Mouse (Mus musculus) kidney, adult 18-20 months (tissue): ENCODE results near the gene Pnpla8.
A peak's percentile ranks its signal among the peaks of the same experiment; 100 is the strongest.
"Not testable (repeated sequence)": the region's sequence is repeated elsewhere in the genome, so short reads cannot be mapped to it uniquely, and the experiment has no call there.

Experiments
- DNase-seq: peaks from one replicate; pipeline ENCODE4 v3.0.0; 2021

Pnpla8 gene

DNA sequence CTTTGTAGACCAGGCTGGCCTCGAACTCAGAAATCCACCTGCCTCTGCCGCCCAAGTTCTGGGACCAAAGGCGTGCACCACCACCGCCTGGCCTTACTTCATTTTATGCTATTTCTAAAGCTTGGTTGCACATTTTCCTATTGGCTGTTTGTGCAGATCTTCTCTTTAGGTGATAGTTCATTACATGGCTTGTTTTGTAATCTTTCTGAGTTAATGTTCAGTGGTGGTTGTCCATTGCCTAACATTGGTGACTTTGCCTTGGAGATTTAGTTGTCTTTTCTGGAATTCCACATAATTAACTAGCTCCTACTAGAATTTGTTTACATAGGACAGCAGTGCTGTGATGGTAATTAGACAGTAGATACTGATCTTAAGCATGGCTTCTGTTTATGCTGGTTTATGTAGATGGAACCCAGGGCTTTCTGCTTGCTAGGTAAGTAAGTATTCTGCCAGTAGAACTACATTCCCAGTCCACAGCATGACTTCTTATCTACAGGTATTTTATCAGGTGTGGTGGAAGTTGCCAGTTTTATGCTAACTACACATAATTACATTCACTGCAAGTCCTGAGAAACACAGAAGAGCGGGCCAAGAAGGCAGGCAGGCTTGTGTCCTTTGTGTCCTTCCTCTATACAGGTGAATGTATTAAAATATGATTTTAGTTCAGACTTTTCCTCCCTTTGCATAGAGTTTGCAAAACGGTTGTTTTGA lies 53.1 kb downstream of the Pnpla8 start:
- peak; percentile 18 for DNase-seq

DNA sequence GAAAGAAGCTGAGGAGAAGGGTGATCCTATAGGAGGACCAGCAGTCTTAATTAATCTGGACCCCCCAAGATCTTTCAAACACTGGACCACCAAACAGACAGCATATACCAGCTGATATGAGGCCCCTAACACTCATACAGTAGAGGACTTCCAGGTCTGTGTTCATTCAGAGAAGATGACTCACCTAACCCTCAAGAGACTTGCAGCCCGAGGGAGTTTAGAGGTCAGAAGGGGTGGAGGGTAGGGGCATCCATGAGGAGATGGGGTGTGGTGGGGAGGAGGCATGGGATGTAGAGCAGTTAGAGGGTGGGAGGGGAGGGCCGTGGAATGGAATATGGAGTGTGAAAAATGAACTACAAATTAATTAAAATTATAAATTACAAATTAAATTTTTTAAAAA lies 59.0 kb downstream of the Pnpla8 start:
- not testable (repeated sequence) for DNase-seq

DNA sequence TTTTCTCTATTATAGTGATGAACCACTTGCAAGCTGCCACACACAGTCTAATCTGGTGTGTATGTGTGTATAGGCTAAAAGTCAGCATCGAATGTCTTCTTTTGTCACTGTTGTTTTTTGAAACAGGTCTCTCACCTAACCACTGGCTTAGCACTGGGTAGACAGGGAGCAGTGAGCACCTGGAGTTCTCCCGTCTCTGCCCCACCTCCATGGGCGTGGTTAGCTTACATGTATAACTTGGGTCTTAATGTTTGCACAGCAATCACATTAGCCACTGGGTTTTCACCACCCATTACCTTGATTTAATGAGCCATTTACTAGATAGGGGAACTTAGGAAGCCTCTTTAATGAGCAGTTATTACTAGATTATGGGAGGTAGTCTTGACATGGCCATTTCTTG lies 60.4 kb downstream of the Pnpla8 start:
- DNase-seq: no peak

DNA sequence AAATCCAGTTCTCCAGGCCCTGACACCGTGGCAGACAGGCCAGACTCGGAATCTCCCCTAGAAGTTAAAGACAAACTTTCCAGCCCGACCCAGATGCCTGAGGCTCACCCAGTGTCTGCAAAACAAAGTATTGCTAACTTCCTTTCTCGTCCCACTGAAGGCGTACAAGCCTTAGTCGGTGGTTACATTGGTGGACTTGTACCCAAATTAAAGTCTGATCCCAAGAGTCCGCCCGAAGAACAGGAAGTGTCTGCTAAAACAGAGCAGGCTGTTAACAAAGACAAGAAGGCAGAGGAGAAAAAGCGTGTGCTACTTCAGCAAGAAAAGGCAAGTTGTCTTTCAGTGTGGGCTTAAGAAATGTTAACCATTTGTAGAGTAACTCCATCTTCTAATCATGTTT lies 62.2 kb downstream of the Pnpla8 start:
- DNase-seq: no peak

DNA sequence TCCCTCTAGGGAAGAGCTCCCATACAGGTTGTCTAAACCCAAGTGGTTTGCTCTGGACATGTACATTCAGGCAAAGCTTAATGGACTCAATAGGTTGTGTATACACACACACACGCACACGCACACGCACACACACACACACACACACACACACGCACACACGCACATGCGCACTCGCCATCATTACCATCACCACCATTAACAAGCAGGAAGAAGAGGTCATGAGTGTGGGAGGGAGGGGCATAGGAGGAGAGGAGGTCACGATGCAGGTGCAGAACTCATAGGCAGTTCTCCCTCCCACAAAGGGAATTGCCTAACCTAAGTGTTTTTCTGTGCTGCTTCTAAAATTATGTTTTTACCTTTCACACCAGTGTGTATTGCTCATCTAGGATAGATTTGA lies 65.8 kb downstream of the Pnpla8 start:
- no peak for DNase-seq

DNA sequence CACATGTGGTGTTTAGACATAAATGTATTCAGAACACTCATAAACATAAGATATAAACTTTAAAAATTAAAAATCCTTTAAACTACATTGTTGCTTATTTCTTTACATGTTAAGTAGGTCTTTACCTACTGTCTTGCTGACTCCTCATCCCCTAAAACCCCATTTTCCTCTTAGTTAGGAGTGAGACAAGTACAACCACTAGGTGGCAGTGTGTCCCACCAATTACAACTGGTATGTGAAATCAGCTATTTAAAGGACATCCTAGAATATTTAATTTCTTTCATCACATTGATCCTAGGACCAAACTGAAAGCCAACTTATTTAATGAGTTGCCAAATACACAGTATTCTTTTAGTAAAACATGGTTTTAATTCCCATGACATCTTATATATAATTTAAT lies 71.1 kb downstream of the Pnpla8 start:
- peak; percentile 59 for DNase-seq

DNA sequence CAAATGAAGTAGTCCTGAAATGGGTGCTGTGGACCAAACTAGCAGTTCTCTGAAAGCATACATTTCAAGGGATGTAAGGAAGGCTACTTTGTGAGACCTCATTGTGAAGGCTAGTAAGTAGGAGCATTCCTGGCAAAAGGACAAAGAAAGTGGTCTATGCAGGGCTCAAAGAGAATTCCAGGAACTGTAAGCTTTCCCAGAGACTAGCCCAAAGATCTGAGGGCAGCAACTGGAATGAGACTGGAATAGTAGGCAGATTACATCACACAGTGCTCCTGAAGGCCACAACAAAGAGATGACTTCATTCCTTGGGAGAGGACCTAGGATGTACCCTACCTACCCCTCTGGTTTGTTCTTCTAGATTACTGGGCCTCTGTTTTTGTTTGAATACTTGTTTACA lies 79.6 kb downstream of the Pnpla8 start:
- no peak for DNase-seq

DNA sequence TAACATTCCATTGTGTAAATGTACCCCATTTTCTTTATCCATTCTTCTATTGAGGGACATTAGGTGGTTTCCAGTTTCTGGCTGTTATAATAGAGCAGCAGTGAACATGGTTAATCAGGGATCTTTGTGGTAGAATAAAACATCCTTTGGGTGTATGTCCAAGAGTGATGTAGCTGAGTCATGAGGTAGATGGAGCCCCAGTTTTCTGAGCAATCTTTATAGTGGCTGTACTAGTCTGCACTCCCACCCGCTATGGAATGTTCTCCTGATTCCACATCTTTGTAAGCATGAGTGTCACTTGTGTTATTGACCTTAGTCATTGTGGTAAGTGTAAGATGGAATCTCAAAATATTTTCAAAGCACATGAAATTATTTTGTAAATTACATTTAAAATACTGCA lies 82.8 kb downstream of the Pnpla8 start:
- no peak for DNase-seq

DNA sequence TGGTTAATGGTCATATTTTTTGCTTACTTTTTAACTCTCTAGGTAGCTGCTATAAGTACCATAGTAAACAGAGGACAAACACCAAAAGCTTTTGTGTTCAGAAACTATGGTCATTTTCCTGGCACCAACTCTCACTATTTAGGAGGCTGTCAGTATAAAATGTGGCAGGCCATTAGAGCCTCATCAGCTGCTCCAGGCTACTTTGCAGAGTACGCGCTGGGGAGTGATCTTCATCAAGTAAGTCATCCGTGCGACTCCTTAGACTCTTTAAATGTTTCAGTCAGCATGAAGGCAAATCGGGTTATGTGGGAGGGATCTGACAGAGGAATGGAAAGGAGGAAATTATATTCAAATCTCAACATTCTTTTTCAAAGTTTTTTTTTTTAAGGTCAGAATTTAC lies 83.7 kb downstream of the Pnpla8 start:
- DNase-seq: no peak

DNA sequence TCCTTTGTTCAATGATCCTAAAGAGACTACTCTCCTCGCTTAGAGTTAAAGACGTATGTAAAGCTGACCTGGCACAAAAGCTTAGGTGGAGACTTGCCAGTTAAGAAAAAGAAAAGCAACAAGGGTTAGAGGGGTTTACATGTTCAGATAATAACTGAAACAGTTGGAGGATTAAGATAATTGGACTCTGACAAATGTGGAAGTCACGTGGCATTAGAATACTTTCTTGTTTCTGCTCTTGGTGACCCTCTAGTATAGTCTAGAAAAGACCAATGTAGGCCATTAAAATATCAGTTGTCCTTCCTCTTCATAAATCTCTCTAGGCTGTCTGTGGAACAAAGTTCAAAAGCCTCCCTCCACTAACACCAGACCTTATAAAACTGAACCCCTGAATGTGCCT lies 87.1 kb downstream of the Pnpla8 start:
- no peak for DNase-seq

DNA sequence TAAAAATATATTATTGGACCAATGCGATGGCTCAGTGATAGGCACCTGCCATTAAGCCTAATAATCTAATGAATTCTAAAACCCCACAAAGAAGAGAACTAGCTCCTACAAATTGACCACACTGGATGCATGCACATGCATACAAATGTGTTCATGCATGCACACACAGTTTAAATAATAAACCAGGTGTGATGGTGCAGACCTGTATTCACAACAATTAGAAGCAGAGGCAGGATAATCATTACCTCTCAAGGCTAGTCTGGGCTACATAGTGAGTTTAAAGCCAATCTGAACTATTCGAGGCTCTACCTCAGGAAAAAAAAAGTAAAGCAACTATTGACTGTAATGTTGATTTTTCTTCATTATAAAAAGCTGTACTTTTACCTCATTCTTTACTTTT lies 94.0 kb downstream of the Pnpla8 start:
- no peak for DNase-seq

DNA sequence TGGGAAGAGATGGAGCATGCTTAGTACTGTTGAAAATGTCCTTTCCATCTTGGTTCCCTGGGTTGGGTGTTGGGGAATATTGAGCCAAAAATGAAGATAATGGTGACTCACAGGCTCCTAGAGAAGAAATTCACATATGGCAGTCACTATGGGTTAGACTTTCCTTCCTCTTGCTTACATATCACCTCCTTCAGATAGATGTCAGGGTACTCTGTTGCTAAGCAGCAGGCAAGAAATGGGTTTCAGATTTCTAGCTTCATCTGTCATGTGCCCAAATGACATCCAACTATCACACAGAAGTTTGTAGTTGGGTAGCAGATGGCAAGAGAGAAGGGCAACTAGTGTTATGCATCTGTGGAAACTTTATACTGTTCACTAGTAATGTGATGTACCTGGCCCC lies 103.9 kb downstream of the Pnpla8 start:
- DNase-seq: no peak

DNA sequence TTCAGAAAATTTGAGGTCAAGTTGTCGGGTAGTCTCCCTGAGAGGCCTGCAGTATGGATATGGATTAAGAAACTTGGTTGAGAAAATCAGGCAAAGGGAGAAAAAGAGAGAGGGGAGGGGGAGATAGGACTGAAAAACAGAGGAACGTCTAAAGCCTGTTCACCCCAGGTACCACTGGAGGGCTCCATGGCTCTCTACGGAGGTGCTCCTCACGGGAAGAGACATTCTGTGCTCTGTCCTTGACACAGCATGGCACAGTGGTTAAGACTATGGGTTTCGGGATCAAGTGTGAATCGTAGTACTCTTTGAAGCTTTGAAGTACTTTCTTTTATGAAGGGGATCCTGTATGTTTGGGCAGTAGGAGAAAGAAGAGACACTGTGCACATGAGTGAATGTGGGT lies 106.3 kb downstream of the Pnpla8 start:
- no peak for DNase-seq

DNA sequence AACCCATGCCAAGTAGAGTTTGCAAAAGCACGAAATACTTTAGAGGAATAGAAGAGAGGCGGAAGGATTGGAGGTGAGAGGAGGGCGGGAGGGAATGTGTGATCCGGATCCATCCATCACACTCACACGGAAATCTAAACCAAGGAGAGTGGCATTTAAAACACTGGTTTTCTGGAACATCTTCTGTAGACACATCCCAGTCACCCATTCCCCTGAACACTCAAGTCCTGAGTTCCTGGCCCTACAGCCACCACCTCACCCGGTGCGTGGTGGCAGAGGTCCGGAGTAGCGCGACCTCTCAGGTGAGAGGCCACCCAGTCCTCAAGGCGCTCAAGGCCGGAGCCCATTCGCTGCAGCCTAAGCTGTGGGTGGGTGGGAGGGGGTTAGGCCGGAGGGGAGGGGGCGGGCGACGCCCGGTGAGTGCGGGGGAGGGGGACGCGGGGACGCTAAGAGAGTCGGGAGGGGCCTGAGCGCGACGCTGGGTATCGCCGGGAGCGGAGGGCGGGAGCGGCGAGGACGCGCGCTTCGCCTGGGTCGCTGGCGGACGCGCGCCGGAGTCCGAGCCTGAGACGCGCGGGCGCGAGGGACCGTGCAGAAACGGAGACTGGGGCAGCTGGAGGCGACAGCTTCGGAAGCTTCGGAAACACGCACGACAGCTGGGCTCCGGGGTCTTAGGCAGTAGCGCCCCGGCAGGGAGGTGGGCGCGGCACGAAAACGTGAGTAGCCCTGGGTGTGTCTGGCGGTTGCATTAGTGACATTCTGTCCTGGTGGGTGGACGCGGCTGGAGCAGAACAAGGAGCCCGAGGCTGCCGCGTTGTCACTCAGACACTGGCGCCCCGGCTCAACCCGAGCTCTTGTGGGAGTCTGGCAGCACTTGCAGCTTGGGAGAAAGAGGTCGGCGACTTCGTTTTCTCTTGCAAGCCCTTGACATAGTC lies 107.5 kb downstream of the Pnpla8 start, which contains the start of gene Nrcam:
Gene Nrcam (plus strand): TSS at position 505 of the 935 bp plus-strand sequence.
- DNase-seq: peak; percentile 42

DNA sequence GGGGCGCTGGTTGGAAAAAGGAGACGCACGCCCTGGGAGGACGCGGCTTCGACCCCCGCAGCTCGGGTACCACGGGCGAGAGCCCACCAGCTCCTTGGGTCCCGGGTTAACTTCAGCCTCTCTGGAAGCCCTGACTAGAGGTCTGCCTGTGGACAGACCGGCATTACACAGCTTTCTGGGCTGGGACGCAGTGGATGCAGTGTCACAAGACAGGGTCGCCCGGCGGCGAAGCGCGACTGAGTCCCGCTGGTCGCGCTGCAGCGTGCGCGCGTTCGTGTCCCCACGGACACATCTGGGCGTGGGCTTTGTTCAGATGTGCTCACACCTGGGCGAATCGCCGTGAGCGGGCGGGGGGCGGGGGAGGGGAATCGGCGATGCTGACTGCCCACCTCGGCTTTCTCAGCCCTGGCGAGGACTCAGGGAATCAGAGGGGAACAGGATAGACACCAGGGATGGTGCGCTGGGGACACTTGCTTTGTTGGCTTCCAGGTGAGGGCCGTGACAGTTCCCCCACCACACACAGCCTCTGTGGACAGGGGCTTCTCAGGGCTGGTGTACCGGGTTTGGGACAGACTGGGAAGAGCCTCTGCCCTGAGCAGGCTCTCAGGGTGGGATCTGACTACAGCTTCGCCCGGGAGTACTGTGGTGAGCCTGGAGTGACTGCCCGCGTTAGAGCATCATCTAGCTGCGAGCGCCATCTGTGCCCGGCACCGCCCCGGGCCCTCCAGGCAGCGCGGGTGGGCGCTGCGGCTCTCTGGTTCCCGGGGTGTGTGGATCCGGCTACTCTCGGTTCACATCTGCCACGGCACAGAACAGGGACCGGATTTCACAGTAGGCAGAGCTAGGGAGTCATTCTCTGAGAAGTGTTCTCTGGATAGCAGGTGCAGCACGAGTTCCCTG lies 108.4 kb downstream of the Pnpla8 start:
- DNase-seq: no peak

DNA sequence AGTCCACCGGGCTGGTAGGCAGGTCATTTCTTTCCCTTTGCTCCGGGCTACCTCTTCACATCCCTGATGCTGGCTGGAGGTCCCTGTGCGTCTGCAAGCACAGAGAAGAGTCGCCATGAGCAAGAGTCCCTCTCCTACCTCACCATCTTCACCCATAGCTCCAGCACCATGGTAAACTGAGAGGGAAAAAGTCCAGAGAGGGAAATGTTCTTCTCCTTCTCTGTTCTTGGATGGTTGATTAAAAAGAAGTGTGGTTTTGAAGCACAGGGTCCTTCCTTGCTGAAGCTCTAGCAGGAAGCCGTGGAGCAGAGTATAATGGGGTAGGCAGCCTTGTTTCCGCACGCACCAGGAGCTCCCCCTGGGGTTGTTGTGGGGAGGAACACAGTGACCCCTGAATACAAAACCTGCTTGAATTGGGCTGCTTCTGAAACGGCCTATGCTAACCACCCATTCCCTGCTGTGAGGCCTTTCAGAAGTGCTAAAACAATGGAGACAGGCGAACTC lies 109.1 kb downstream of the Pnpla8 start:
- no peak for DNase-seq

DNA sequence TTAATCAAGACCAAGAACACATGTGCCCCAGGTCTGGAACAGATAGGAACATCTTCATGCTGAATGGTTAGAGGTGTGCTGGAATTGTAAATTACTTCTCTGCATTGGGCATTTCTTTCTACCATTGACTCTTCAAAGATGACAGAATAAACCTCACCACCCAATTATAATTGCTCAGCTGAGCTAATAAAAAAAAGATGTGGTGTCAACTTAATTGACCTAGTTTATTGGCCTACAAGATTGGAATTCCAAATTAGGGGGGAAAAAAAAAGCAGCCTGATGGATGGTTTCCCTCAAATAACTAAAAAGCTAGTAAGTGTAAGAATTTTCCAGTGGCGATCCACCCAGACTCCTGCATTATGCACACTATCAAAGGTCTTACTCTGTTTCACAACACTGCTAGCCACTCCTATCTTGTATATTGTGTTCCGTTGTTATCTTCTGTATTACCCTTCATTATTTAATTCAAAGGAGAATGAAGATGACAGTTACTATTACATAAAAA lies 116.0 kb downstream of the Pnpla8 start:
- no peak for DNase-seq

DNA sequence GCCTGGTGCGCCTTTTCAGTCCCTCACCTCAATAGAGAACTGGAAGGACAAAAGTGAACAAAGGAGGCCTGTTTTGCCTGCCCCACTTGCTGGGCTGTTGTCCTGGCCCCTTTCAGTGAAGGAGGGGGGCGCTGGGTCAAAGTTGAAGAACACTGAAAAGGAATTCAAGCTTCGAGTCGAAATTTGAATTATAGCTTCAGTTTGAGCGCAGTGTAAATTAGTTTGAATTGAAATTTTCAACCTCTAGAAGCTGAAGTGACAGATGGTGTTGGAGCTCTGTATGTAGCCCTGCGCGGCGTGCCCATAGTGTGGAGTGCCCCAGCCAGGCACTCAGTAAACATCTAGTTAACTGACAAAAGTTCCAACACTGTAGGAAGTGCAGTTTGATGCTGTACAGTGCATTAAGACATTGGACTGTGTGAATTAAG lies 117.0 kb downstream of the Pnpla8 start:
- no peak for DNase-seq

DNA sequence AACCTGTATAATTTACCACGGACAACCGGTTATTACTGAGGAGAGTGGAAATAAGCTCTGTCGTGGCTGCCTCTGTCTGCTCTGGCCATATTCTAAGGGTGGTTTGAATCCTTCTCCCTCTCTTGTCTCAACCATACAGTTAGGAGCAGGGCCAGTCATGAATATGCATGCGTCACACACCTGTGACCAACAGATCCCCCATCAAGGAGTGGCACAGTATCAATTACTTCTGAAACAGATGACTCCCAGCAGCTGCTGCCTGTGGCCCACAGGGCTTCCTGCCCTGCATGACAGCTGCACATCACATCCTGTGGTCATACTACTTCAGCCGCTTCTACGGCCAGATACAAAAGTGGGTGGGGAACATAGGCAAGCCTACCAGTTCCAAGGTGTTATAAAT lies 122.9 kb downstream of the Pnpla8 start:
- no peak for DNase-seq

DNA sequence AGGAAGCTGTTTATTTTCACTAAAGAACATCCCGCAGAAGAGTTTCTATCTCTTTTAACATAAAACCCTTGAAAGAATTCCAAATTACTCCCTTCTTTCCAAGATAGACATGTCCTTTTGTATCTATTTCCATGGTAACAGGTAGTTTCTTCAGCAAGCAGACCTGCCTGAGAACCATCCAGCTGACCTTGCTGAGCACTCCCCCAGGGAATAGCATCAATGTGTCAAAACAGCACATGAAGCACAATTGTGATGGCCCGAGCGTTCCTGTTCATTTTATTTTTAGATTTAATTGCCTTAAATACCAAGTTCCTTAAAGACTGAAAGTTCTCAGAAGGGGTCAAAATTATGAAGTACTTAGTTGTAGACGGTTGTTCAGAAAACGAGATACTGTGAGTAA lies 124.1 kb downstream of the Pnpla8 start:
- DNase-seq: no peak

DNA sequence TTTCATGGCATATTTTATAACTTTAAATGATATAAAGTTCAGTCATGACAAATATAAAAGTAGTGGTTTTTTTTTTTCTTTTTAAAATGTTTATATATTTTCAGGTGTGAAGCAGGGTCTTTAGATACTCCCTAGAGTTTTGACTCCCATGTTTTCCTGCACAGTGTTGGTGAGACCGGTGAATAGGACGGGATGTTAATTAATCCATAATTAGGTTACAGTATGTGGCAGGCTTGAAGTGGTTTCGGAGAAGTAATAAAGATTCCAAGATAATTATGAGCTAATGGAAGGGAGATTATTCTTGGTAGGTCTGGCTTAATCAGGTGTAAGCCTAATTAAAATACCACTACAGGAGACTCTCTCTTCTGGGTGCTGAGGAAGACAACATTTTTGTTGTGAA lies 125.0 kb downstream of the Pnpla8 start:
- DNase-seq: no peak

DNA sequence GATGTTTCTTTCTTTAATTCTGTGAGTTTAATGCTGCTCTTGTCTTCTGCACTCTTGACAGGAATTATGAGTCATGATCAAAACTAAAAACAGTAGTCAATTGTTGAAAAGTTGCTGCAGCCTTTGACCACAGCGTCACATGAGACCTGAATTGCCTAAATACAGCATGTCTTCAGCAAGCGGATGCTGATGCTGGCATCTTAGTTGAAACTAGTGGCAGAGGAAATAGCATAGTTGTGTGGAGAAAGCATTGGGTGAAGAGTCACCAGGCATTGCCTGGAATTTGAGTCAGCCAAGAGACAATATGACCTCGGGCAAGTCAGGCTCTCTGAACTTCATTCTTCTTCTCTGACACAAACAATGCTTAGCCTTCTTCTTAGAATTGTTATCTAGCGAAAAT lies 133.9 kb downstream of the Pnpla8 start:
- no peak for DNase-seq

DNA sequence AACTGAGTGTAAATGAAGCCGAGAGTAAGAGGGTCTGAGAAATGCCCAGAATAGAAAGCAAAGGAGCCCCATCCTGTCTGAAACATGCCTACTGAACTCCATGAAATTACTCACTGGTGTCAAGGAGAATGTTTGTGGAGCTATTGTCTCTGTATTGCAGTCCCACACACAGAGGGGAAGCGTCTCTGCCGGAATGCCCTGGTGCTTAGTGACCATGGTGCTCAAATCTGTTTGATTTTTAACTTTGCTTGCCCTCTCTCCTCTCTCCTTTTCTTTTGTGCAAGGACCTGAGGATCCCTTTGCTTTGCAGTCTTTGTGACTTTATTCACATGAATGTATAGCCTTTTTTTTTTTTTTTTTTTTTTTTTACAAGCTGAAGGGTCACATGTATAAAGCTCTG lies 136.3 kb downstream of the Pnpla8 start:
- DNase-seq: no peak
